Mouse (Mus musculus) stomach, postnatal 0 days (tissue): Measurements from ENCODE around the gene Nap1l4. TPM values are rescaled to one million over a fixed set of nuclear protein-coding genes. Genes with fewer than 3 reads are reported as not detected.
"Not testable (repeated sequence)": the region's sequence is repeated elsewhere in the genome, so short reads cannot be mapped to it uniquely, and the experiment has no call there.

Experiments
- ATAC-seq: fragments of 200-750 bp; cut with Nextera tagmentation; 2 replicates; pipeline ENCODE4 v1.8.0; 2017; ENCODE audit not compliant: low FRiP score, low TSS enrichment
- DNase-seq: peaks from one replicate; pipeline ENCODE4 v3.0.0-alpha.2; 2016; ENCODE audit warnings: low spot score
- H3K27ac ChIP-seq: fragments of 300-500 bp; sonication (generic); replicated peaks from 2 replicates; pipeline ENCODE4 v1.5.1; 2014; ENCODE audit warnings: mild to moderate bottlenecking, control low read depth
- H3K27me3 ChIP-seq: fragments of 300-500 bp; sonication (generic); 2 replicates; pipeline ENCODE4 v1.6.1; 2014; ENCODE audit warnings: low read length; ENCODE audit not compliant: control insufficient read depth, insufficient read depth
- H3K36me3 ChIP-seq: fragments of 300-500 bp; sonication (generic); 2 replicates; pipeline ENCODE4 v1.6.1; 2014; ENCODE audit warnings: low read length, mixed read lengths; ENCODE audit not compliant: control insufficient read depth, insufficient read depth
- H3K4me1 ChIP-seq: fragments of 300-500 bp; sonication (generic); replicated peaks from 2 replicates; pipeline ENCODE4 v1.6.1; 2014; ENCODE audit warnings: antibody characterized with exemption; ENCODE audit not compliant: control insufficient read depth, insufficient read depth
- H3K4me2 ChIP-seq: fragments of 300-500 bp; sonication (generic); replicated peaks from 2 replicates; pipeline ENCODE4 v1.6.1; 2014; ENCODE audit warnings: low read depth, mild to moderate bottlenecking, control low read depth, moderate library complexity
- H3K4me3 ChIP-seq: fragments of 300-500 bp; sonication (generic); 2 replicates; pipeline ENCODE4 v1.5.1; 2014; ENCODE audit warnings: low read depth, low read length, control low read depth
- H3K9ac ChIP-seq: fragments of 300-500 bp; sonication (generic); 2 replicates; pipeline ENCODE4 v1.6.1; 2014; ENCODE audit warnings: mild to moderate bottlenecking, low read length, control low read depth, mixed read lengths
- H3K9me3 ChIP-seq: fragments of 300-500 bp; sonication (generic); 2 replicates; pipeline ENCODE4 v1.6.1; 2016; ENCODE audit warnings: low read length; ENCODE audit not compliant: control insufficient read depth
- CTCF ChIP-seq: IDR thresholded peaks from 2 replicates; pipeline ENCODE4 v1.5.1; 2016; ENCODE audit warnings: antibody characterized with exemption, low read depth, mild to moderate bottlenecking, moderate library complexity
- EP300 ChIP-seq: optimal IDR thresholded peaks from 2 replicates; pipeline ENCODE3; 2016; ENCODE audit warnings: antibody characterized with exemption
- WGBS: fragments of 180-500 bp; shearing (Covaris S2); extraction: QIAGEN DNeasy Blood & Tissue Kit; methylation state at CpG from one replicate; pipeline ENCODE4 v1.1.7; 2014; 5-methylcytosine and 5-hydroxymethylcytosine counted together
- polyA plus RNA-seq: library from polyadenylated mRNA; unstranded; fragments of >200 nt; fragmentation: Nextera tagmentation; extraction: Ambion mirVana; gene quantifications from 2 replicates; pipeline ENCODE4 v1.2.1, GENCODE M21; 2015

Nap1l4 gene
- polyA plus RNA-seq, 1 experiment from 2014 or later: 98.5 TPM

GRCm38 (mm10) chr7:143538671-143539070 lies 10.2 kb downstream of the Nap1l4 start:
- no peak for DNase-seq
- Histone ChIP-seq H3K27me3 (no peaks in the 10 kb centered on the region), H3K9me3 (no peaks in the 10 kb centered on the region), H3K4me3 (no peak overlapping the region), H3K27ac (no peak overlapping the region), H3K4me2 (no peak overlapping the region), H3K9ac (no peak overlapping the region), H3K4me1 (no peaks in the 10 kb centered on the region), H3K36me3 (peaks cover 21% of the 10 kb centered on the region)
- WGBS: 73% methylated on average over 1 of the region's 1 CpGs
- no peak for ATAC-seq
- TF ChIP-seq CTCF (no peak), EP300 (no peak)

- WGBS: 78% methylated on average over 6 of the region's 6 CpGs
- not testable (repeated sequence) for DNase-seq, H3K4me1 ChIP-seq, H3K4me2 ChIP-seq, H3K9me3 ChIP-seq, H3K4me3 ChIP-seq, H3K27ac ChIP-seq, H3K27me3 ChIP-seq, ATAC-seq, H3K9ac ChIP-seq
- H3K36me3 ChIP-seq: peaks cover 21% of the 10 kb centered on the region
These were observed 10.7 kb downstream of the Nap1l4 start for GRCm38 (mm10) chr7:143538229-143538628.

- H3K4me3 ChIP-seq: no peak overlapping the region
- H3K27ac ChIP-seq: no peak overlapping the region
- H3K9me3 ChIP-seq: no peaks in the 10 kb centered on the region
- no peak overlapping the region for H3K4me2 ChIP-seq
- H3K27me3 ChIP-seq: no peaks in the 10 kb centered on the region
- no peak overlapping the region for H3K9ac ChIP-seq
- ATAC-seq: no peak
- no peak for TF ChIP-seq EP300
- TF ChIP-seq CTCF: no peak
- no peak for DNase-seq
- no peaks in the 10 kb centered on the region for H3K4me1 ChIP-seq
- WGBS: 83% methylated on average over 3 of the region's 3 CpGs
- H3K36me3 ChIP-seq: peaks cover 29% of the 10 kb centered on the region
These were observed 12.7 kb downstream of the Nap1l4 start for GRCm38 (mm10) chr7:143536251-143536650.

- ATAC-seq (no peak), DNase-seq (no peak)
- TF ChIP-seq CTCF: no peak
- TF ChIP-seq EP300: no peak
- Histone ChIP-seq H3K4me3 (no peak overlapping the region), H3K4me1 (no peaks in the 10 kb centered on the region), H3K9ac (no peak overlapping the region), H3K27ac (no peak overlapping the region), H3K9me3 (no peaks in the 10 kb centered on the region), H3K4me2 (no peak overlapping the region), H3K27me3 (no peaks in the 10 kb centered on the region), H3K36me3 (peaks cover 38% of the 10 kb centered on the region)
- WGBS: 69% methylated on average over 2 of the region's 2 CpGs
These were observed 15.6 kb downstream of the Nap1l4 start for GRCm38 (mm10) chr7:143533284-143533683.

- 88% methylated on average over 1 of the region's 1 CpGs for WGBS
- no peak for DNase-seq
- H3K4me1 ChIP-seq: no peaks in the 10 kb centered on the region
- ATAC-seq: no peak
- TF ChIP-seq CTCF: no peak
- TF ChIP-seq EP300: no peak
- H3K27ac ChIP-seq: no peak overlapping the region
- no peak overlapping the region for H3K4me2 ChIP-seq
- H3K9me3 ChIP-seq: no peaks in the 10 kb centered on the region
- no peaks in the 10 kb centered on the region for H3K27me3 ChIP-seq
- H3K4me3 ChIP-seq: no peak overlapping the region
- H3K9ac ChIP-seq: no peak overlapping the region
- H3K36me3 ChIP-seq: peaks cover 34% of the 10 kb centered on the region
These were observed 16.5 kb downstream of the Nap1l4 start for GRCm38 (mm10) chr7:143532410-143532809.

- Histone ChIP-seq H3K4me1 (no peaks in the 10 kb centered on the region), H3K9me3 (no peaks in the 10 kb centered on the region), H3K27me3 (no peaks in the 10 kb centered on the region), H3K27ac (no peak overlapping the region), H3K4me2 (no peak overlapping the region), H3K4me3 (no peak overlapping the region), H3K9ac (no peak overlapping the region), H3K36me3 (peaks cover 37% of the 10 kb centered on the region)
- 60% methylated on average over 4 of the region's 4 CpGs for WGBS
- no peak for ATAC-seq
- no peak for DNase-seq
- TF ChIP-seq EP300: no peak
- no peak for TF ChIP-seq CTCF
These were observed 29.6 kb downstream of the Nap1l4 start for GRCm38 (mm10) chr7:143519333-143519732.
